Mouse (Mus musculus): ENCODE data around the gene Tasp1. TPM values are rescaled to one million over a fixed set of nuclear protein-coding genes. Genes with fewer than 3 reads are reported as not detected.
"Not testable (repeated sequence)": the region's sequence is repeated elsewhere in the genome, so short reads cannot be mapped to it uniquely, and the experiment has no call there.

Tasp1 gene
- polyA plus RNA-seq, 1 experiment from 2014 or later: 22.4 TPM

GRCm38 (mm10) chr2:140042522-140043131 is 24.0 kb downstream of the Tasp1 start:
- ATAC-seq (ENCODE audit: insufficient number of reproducible peaks, low FRiP score, low TSS enrichment, low read depth): no peak
- Histone ChIP-seq H3K9ac (no peak overlapping the region), H3K9me3 (replicated peaks) (no peaks in the 10 kb centered on the region), H3K4me2 (replicated peaks) (no peak overlapping the region), H3K4me3 (replicated peaks) (no peak overlapping the region), H3K4me1 (no peaks in the 10 kb centered on the region), H3K27me3 (no peaks in the 10 kb centered on the region), H3K36me3 (peaks cover 21% of the 10 kb centered on the region; the same call in 1 of the 2 replicates), H3K27ac (replicated peaks) (no peak overlapping the region)
- 82% methylated on average over 2 of the region's 2 CpGs for WGBS

- Histone ChIP-seq H3K36me3 (peaks cover 20% of the 10 kb centered on the region; the same call in 1 of the 2 replicates), H3K4me1 (no peaks in the 10 kb centered on the region), H3K27ac (replicated peaks) (no peak overlapping the region), H3K4me2 (replicated peaks) (no peak overlapping the region), H3K27me3 (no peaks in the 10 kb centered on the region), H3K4me3 (replicated peaks) (no peak overlapping the region), H3K9ac (no peak overlapping the region), H3K9me3 (replicated peaks) (no peaks in the 10 kb centered on the region)
- no peak for ATAC-seq (ENCODE audit: insufficient number of reproducible peaks, low FRiP score, low TSS enrichment, low read depth)
- WGBS: 92% methylated on average over 10 of the region's 10 CpGs
Observed at GRCm38 (mm10) chr2:140042081-140042480, 24.5 kb downstream of the Tasp1 start.

GRCm38 (mm10) chr2:140037459-140037858 is 29.1 kb downstream of the Tasp1 start:
- no peaks in the 10 kb centered on the region for H3K9me3 ChIP-seq (replicated peaks)
- H3K9ac ChIP-seq: no peak overlapping the region
- no peak overlapping the region for H3K4me3 ChIP-seq (replicated peaks)
- no peak for ATAC-seq (ENCODE audit: insufficient number of reproducible peaks, low FRiP score, low TSS enrichment, low read depth)
- no peaks in the 10 kb centered on the region for H3K4me1 ChIP-seq
- H3K27me3 ChIP-seq: no peaks in the 10 kb centered on the region
- no peak overlapping the region for H3K4me2 ChIP-seq (replicated peaks)
- H3K27ac ChIP-seq (replicated peaks): no peak overlapping the region
- WGBS: 92% methylated on average over 2 of the region's 2 CpGs
- peaks cover 13% of the 10 kb centered on the region; the same call in 1 of the 2 replicates for H3K36me3 ChIP-seq

GRCm38 (mm10) chr2:140036854-140037253 is 29.8 kb downstream of the Tasp1 start:
- Histone ChIP-seq H3K4me2 (replicated peaks) (no peak overlapping the region), H3K27me3 (no peaks in the 10 kb centered on the region), H3K9me3 (replicated peaks) (no peaks in the 10 kb centered on the region), H3K36me3 (peaks cover 13% of the 10 kb centered on the region; the same call in 1 of the 2 replicates), H3K4me3 (replicated peaks) (no peak overlapping the region), H3K27ac (replicated peaks) (no peak overlapping the region), H3K4me1 (no peaks in the 10 kb centered on the region), H3K9ac (no peak overlapping the region)
- ATAC-seq (ENCODE audit: insufficient number of reproducible peaks, low FRiP score, low TSS enrichment, low read depth): no peak

GRCm38 (mm10) chr2:140024937-140025336 is 41.7 kb downstream of the Tasp1 start:
- ATAC-seq (ENCODE audit: insufficient number of reproducible peaks, low FRiP score, low TSS enrichment, low read depth): no peak
- no peak overlapping the region for H3K4me3 ChIP-seq (replicated peaks)
- WGBS: 42% methylated on average over 4 of the region's 4 CpGs
- H3K27ac ChIP-seq (replicated peaks): no peak overlapping the region
- H3K36me3 ChIP-seq: peaks cover 17% of the 10 kb centered on the region; the same call in 1 of the 2 replicates
- no peaks in the 10 kb centered on the region for H3K27me3 ChIP-seq
- H3K4me1 ChIP-seq: no peaks in the 10 kb centered on the region
- H3K9me3 ChIP-seq (replicated peaks): no peaks in the 10 kb centered on the region
- H3K9ac ChIP-seq: no peak overlapping the region
- H3K4me2 ChIP-seq (replicated peaks): no peak overlapping the region

- H3K9ac ChIP-seq: no peak overlapping the region
- H3K9me3 ChIP-seq (replicated peaks): no peaks in the 10 kb centered on the region
- 85% methylated on average over 3 of the region's 3 CpGs for WGBS
- no peaks in the 10 kb centered on the region for H3K36me3 ChIP-seq
- no peaks in the 10 kb centered on the region for H3K4me1 ChIP-seq
- no peak overlapping the region for H3K4me3 ChIP-seq (replicated peaks)
- no peaks in the 10 kb centered on the region for H3K27me3 ChIP-seq
- H3K27ac ChIP-seq (replicated peaks): no peak overlapping the region
- no peak overlapping the region for H3K4me2 ChIP-seq (replicated peaks)
- ATAC-seq (ENCODE audit: insufficient number of reproducible peaks, low FRiP score, low TSS enrichment, low read depth): no peak
Observed at GRCm38 (mm10) chr2:140007406-140007805, 59.2 kb downstream of the Tasp1 start.

- Histone ChIP-seq H3K4me3 (replicated peaks) (no peak overlapping the region), H3K4me2 (replicated peaks) (no peak overlapping the region), H3K4me1 (no peaks in the 10 kb centered on the region), H3K9ac (no peak overlapping the region), H3K36me3 (peaks cover 3% of the 10 kb centered on the region; the same call in 1 of the 2 replicates), H3K27ac (replicated peaks) (no peak overlapping the region), H3K9me3 (replicated peaks) (no peaks in the 10 kb centered on the region), H3K27me3 (no peaks in the 10 kb centered on the region)
- ATAC-seq (ENCODE audit: insufficient number of reproducible peaks, low FRiP score, low TSS enrichment, low read depth): no peak
- WGBS: 92% methylated on average over 2 of the region's 2 CpGs
Observed at GRCm38 (mm10) chr2:139998170-139998569, 68.4 kb downstream of the Tasp1 start.

GRCm38 (mm10) chr2:139989907-139990306 is 76.7 kb downstream of the Tasp1 start:
- 100% methylated on average over 1 of the region's 1 CpGs for WGBS
- not testable (repeated sequence) for ATAC-seq (ENCODE audit: insufficient number of reproducible peaks, low FRiP score, low TSS enrichment, low read depth)

GRCm38 (mm10) chr2:139967451-139967850 is 99.2 kb downstream of the Tasp1 start:
- no peaks in the 10 kb centered on the region for H3K27me3 ChIP-seq
- H3K9me3 ChIP-seq (replicated peaks): no peaks in the 10 kb centered on the region
- no peak overlapping the region for H3K4me3 ChIP-seq (replicated peaks)
- 69% methylated on average over 2 of the region's 2 CpGs for WGBS
- no peak for ATAC-seq (ENCODE audit: insufficient number of reproducible peaks, low FRiP score, low TSS enrichment, low read depth)
- H3K9ac ChIP-seq: no peak overlapping the region
- no peak overlapping the region for H3K27ac ChIP-seq (replicated peaks)
- H3K4me2 ChIP-seq (replicated peaks): no peak overlapping the region
- no peaks in the 10 kb centered on the region for H3K4me1 ChIP-seq
- H3K36me3 ChIP-seq: no peaks in the 10 kb centered on the region

More at GRCm38 (mm10) chr2:139989907-139990306, 76.7 kb downstream of the Tasp1 start:
- H3K4me1 ChIP-seq; H3K27me3 ChIP-seq; H3K4me3 ChIP-seq (replicated peaks); H3K9me3 ChIP-seq (replicated peaks); H3K36me3 ChIP-seq; H3K27ac ChIP-seq (replicated peaks); H3K4me2 ChIP-seq (replicated peaks); H3K9ac ChIP-seq: not testable (repeated sequence)

- Histone ChIP-seq H3K9ac (no peak overlapping the region), H3K27ac (replicated peaks) (no peak overlapping the region), H3K36me3 (no peaks in the 10 kb centered on the region), H3K9me3 (replicated peaks) (no peaks in the 10 kb centered on the region), H3K4me2 (replicated peaks) (no peak overlapping the region), H3K27me3 (no peaks in the 10 kb centered on the region), H3K4me3 (replicated peaks) (no peak overlapping the region), H3K4me1 (no peaks in the 10 kb centered on the region)
- 49% methylated on average over 3 of the region's 3 CpGs for WGBS
- no peak for ATAC-seq (ENCODE audit: insufficient number of reproducible peaks, low FRiP score, low TSS enrichment, low read depth)
Observed at GRCm38 (mm10) chr2:139966288-139966687, 100.3 kb downstream of the Tasp1 start.

- H3K9me3 ChIP-seq (replicated peaks): no peaks in the 10 kb centered on the region
- no peak overlapping the region for H3K4me2 ChIP-seq (replicated peaks)
- no peak overlapping the region for H3K27ac ChIP-seq (replicated peaks)
- H3K4me3 ChIP-seq (replicated peaks): no peak overlapping the region
- H3K36me3 ChIP-seq: peaks cover 3% of the 10 kb centered on the region; the same call in 1 of the 2 replicates
- no peak for ATAC-seq (ENCODE audit: insufficient number of reproducible peaks, low FRiP score, low TSS enrichment, low read depth)
- no peaks in the 10 kb centered on the region for H3K27me3 ChIP-seq
- 46% methylated on average over 1 of the region's 1 CpGs for WGBS
- H3K9ac ChIP-seq: no peak overlapping the region
- H3K4me1 ChIP-seq: no peaks in the 10 kb centered on the region
Observed at GRCm38 (mm10) chr2:139948843-139949242, 117.8 kb downstream of the Tasp1 start.

- Histone ChIP-seq H3K9me3 (replicated peaks) (no peaks in the 10 kb centered on the region), H3K27me3 (no peaks in the 10 kb centered on the region), H3K9ac (no peak overlapping the region), H3K4me2 (replicated peaks) (no peak overlapping the region), H3K27ac (replicated peaks) (no peak overlapping the region), H3K4me3 (replicated peaks) (no peak overlapping the region), H3K4me1 (no peaks in the 10 kb centered on the region; the same call in 1 of the 2 replicates), H3K36me3 (peaks cover 7% of the 10 kb centered on the region; the same call in 1 of the 2 replicates)
- WGBS: 91% methylated on average over 2 of the region's 2 CpGs
- ATAC-seq (ENCODE audit: insufficient number of reproducible peaks, low FRiP score, low TSS enrichment, low read depth): no peak
Observed at GRCm38 (mm10) chr2:139937581-139937980, 129.0 kb downstream of the Tasp1 start.

Data from embryonic facial prominence, embryonic 15.5 days (tissue).